Mouse (Mus musculus) thymus, adult 2 months (tissue): ENCODE measurements around the gene C2cd2.

Experiments
- CTCF ChIP-seq: fragments of 200-500 bp; IDR thresholded peaks from 2 replicates; pipeline ENCODE4 v1.5.1; 2012; ENCODE audit warnings: mild to moderate bottlenecking, control low read depth, low read length, moderate library complexity, borderline replicate concordance; ENCODE audit not compliant: control insufficient read depth, poor library complexity, insufficient read depth; ENCODE audit errors: extremely low read depth
- POLR2A ChIP-seq: fragments of 200-500 bp; IDR thresholded peaks from 2 replicates; pipeline ENCODE4 v1.6.1; 2012; ENCODE audit warnings: mild to moderate bottlenecking, low read length, control low read depth, moderate library complexity; ENCODE audit not compliant: control insufficient read depth, poor library complexity, insufficient read depth; ENCODE audit errors: extremely low read depth

DNA sequence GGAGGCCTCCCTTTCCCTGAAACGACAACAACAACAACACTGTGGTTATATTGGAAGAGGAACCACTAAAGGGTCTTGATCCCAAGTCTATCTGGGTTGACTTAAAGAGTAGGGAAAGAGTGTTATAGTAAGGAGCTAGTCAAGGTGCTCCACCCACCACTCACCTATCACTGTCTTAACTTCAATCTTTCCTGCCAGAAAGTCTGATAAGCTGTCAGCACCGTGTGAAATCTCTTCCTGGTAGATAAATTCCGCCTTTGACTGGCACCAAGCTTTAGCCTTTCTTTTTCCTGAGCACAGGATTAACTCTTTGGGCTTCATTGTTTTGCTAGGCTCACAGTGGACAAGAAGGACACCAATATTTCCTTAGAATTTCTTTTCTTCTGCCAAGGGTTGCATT lies 58.4 kb downstream of the C2cd2 start:
- TF ChIP-seq CTCF (no peak), POLR2A (no peak)
